Mouse (Mus musculus): ENCODE data around the gene Gstm5. TPM values are rescaled to one million over a fixed set of nuclear protein-coding genes. Genes with fewer than 3 reads are reported as not detected.
A peak's percentile ranks its signal among the peaks of the same experiment; 100 is the strongest.

Gene Gstm5
- total and polyA plus RNA-seq, 3 experiments = 134 to 164 TPM; not detected in 1

DNA sequence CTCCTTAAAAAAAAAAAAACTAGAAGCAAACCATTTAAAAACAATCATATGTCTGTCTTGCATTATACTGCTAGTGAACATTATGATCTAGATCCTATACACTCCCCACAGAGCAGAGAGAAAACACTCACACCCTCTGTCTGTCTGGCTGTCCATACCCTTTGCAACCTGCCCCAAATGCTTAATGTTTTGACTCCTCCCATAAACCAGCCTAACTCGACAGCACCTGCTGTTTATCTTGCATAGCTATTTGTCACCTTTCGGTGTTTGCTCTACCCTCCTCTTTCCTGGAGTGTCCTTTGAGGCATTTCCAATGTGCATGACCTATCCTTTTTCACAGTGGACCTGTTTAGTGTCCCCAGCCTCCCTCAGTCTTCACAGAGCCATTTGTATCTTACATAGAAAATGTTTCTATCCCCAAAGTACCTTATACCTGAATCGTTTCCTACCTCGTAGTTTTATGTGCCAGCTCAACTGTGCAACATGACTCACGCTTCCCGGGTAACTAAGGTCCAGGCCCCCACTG, 364 bp upstream of the Gstm5 start:
- H3K79me2 ChIP-seq (ENCODE audit: control insufficient read depth, insufficient read depth, low read length, poor library complexity) = no peaks in the 10 kb centered on the region
- peaks cover 5 to 9% of the 10 kb centered on the region in 2 experiments; a peak in 3 of 4 replicates for H3K4me1 ChIP-seq (ENCODE audit: control insufficient read depth in 1 of 2, insufficient read depth in 2 of 2, low read length in 2 of 2)
- no peak for TF ChIP-seq RCOR1 (IDR thresholded peaks at IDR 0.05; ENCODE audit: low read depth, low read length)
- peak; percentile 45; the same call in 1 of the 2 replicates for TF ChIP-seq ZNF384 (IDR thresholded peaks at IDR 0.05; ENCODE audit: low read depth, low read length)
- peaks cover 0 to 7% of the 10 kb centered on the region in 2 experiments; a peak in 2 of 4 replicates for H3K36me3 ChIP-seq (ENCODE audit: control insufficient read depth in 1 of 2, insufficient read depth in 2 of 2, low read length in 2 of 2)
- H3K27ac ChIP-seq (ENCODE audit: control insufficient read depth, low read depth, low read length) = peak overlapping the region; percentile 95
- DNase-seq (ENCODE audit: low read depth, low spot score) = peak; percentile 53
- H3K27me3 ChIP-seq (ENCODE audit: control insufficient read depth in 1 of 2, insufficient read depth in 2 of 2, low read length in 2 of 2) = no peaks in the 10 kb centered on the region
- H3K4me3 ChIP-seq (ENCODE audit: control insufficient read depth in 1 of 2, insufficient read depth in 1 of 2, low read depth in 2 of 2, low read length in 2 of 2) = peak overlapping the region; percentile 63 to 76
- H3K9me3 ChIP-seq (replicated peaks; ENCODE audit: insufficient read depth, low read length) = no peaks in the 10 kb centered on the region
- peak overlapping the region; percentile 59 for H3K9ac ChIP-seq (ENCODE audit: control insufficient read depth, low read depth, low read length, poor library complexity, severe bottlenecking)

DNA sequence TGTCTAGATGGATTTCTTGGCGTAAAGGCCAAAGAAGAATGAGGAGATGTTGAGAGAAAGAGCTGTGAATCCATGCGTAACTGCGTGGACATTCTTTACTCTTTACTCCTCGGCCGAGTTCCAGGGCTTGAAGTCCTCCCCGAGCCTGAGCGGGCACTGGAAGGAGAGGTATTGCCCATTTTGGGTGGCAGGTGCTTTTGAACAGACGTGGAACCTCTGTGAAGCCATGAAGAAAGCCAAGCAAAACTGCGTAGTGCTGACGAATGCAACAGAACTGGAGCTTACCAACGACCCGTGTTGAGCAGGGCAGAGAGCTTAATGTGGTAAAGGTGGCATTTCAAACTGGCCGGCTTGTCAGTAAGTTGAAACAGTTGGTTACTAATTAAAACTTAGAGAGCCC, 3.1 kb downstream of the Gstm5 start:
- no peak overlapping the region for H3K27ac ChIP-seq (ENCODE audit: control insufficient read depth, low read depth, low read length)
- no peak for TF ChIP-seq CTCF (IDR thresholded peaks at IDR 0.05 in 2 of 3, conservative IDR thresholded peaks at IDR 0.05 in 1 of 3; ENCODE audit: control insufficient read depth in 1 of 3, insufficient read depth in 1 of 3, low read depth in 2 of 3, low read length in 3 of 3, poor library complexity in 1 of 3, severe bottlenecking in 1 of 3)
- no peak for TF ChIP-seq TAL1 (IDR thresholded peaks at IDR 0.05; ENCODE audit: low read length)
- H3K9ac ChIP-seq (ENCODE audit: control insufficient read depth, low read depth, low read length, poor library complexity, severe bottlenecking) = no peak overlapping the region
- H3K36me3 ChIP-seq (ENCODE audit: control insufficient read depth in 1 of 2, insufficient read depth in 2 of 2, low read length in 2 of 2) = peaks cover 0 to 7% of the 10 kb centered on the region in 2 experiments; a peak in 2 of 4 replicates
- DNase-seq (ENCODE audit: low read depth, low spot score) = no peak
- no peaks in the 10 kb centered on the region for H3K9me3 ChIP-seq (replicated peaks; ENCODE audit: insufficient read depth, low read length)
- H3K4me3 ChIP-seq (ENCODE audit: control insufficient read depth in 1 of 2, insufficient read depth in 1 of 2, low read depth in 2 of 2, low read length in 2 of 2) = no peak overlapping the region
- no peaks in the 10 kb centered on the region for H3K27me3 ChIP-seq (ENCODE audit: control insufficient read depth in 1 of 2, insufficient read depth in 2 of 2, low read length in 2 of 2)
- no peaks in the 10 kb centered on the region for H3K79me2 ChIP-seq (ENCODE audit: control insufficient read depth, insufficient read depth, low read length, poor library complexity)
- peaks cover 5 to 9% of the 10 kb centered on the region in 2 experiments; a peak in 3 of 4 replicates for H3K4me1 ChIP-seq (ENCODE audit: control insufficient read depth in 1 of 2, insufficient read depth in 2 of 2, low read length in 2 of 2)

DNA sequence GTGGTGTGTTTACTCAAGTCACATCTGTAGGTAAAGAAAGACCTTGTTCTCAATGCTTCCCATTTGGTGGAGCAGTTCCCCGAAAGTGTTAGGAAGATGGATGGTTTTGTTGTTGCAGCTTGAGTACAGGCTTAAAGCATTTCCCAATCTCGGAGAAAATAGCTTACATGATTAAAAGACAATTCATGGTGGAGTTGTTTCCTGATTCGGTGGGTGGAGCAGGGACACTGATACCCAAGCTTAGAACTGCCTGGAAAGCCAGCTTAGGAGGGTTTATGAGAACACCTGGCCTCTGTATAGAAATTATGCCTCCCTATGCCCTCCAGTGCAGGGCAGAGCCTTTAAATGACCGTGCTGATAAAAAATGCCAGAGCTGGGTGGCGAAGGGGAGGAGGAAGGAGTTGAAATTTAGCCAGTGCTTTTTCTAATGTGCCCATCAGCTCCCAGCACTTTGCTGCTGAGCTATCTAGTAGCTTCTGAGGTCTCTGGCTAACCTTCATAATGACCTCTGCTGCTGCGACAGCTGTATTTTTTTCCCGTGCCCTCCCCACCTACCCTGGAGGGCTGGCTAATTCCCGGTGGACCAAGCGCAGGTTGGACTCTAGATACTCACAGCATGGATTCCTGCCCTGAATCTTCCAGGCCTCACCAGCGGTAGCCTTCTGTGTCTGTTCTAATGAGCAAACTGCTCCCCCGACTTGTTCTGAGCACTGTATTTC, 5.5 kb downstream of the Gstm5 start:
- peaks cover 0 to 15% of the 10 kb centered on the region in 2 experiments; a peak in 2 of 4 replicates for H3K36me3 ChIP-seq (ENCODE audit: control insufficient read depth in 1 of 2, insufficient read depth in 2 of 2, low read length in 2 of 2)
- H3K27ac ChIP-seq (ENCODE audit: control insufficient read depth, low read depth, low read length) = no peak overlapping the region
- H3K27me3 ChIP-seq (ENCODE audit: control insufficient read depth in 1 of 2, insufficient read depth in 2 of 2, low read length in 2 of 2) = no peaks in the 10 kb centered on the region
- TF ChIP-seq MEF2A (IDR thresholded peaks at IDR 0.05; ENCODE audit: extremely low read depth, insufficient replicate concordance, low read depth, low read length, poor library complexity, severe bottlenecking) (no peak), TCF12 (IDR thresholded peaks at IDR 0.05; ENCODE audit: low read depth, low read length) (no peak), UBTF (IDR thresholded peaks at IDR 0.05; ENCODE audit: borderline replicate concordance, insufficient read depth, low read depth, low read length) (no peak), JUND (IDR thresholded peaks at IDR 0.05; ENCODE audit: low read depth, low read length) (no peak), CHD1 (IDR thresholded peaks at IDR 0.05; ENCODE audit: low read depth, low read length) (no peak), SMC3 (IDR thresholded peaks at IDR 0.05; ENCODE audit: low read depth, low read length) (no peak), KAT2A (conservative IDR thresholded peaks at IDR 0.05; ENCODE audit: low read depth, low read length) (no peak), ELF1 (IDR thresholded peaks at IDR 0.05; ENCODE audit: low read depth, low read length) (no peak), ETS1 (IDR thresholded peaks at IDR 0.05; ENCODE audit: low read depth, low read length) (no peak), POLR2A (IDR thresholded peaks at IDR 0.05; ENCODE audit: control insufficient read depth in 1 of 2, insufficient read depth in 1 of 2, low read depth in 1 of 2, low read length in 2 of 2, poor library complexity in 1 of 2) (no peak), MAFK (IDR thresholded peaks at IDR 0.05; ENCODE audit: borderline replicate concordance, low read depth, low read length) (no peak), MYC (IDR thresholded peaks at IDR 0.05; ENCODE audit: low read depth, low read length) (no peak), RCOR1 (IDR thresholded peaks at IDR 0.05; ENCODE audit: low read depth, low read length) (no peak), ZNF384 (IDR thresholded peaks at IDR 0.05; ENCODE audit: low read depth, low read length) (no peak), NRF1 (IDR thresholded peaks at IDR 0.05; ENCODE audit: insufficient read depth, low read depth, low read length, poor library complexity, severe bottlenecking) (no peak), TBP (IDR thresholded peaks at IDR 0.05; ENCODE audit: low read depth, low read length) (no peak), TAL1 (IDR thresholded peaks at IDR 0.05; ENCODE audit: low read length) (no peak)
- H3K79me2 ChIP-seq (ENCODE audit: control insufficient read depth, insufficient read depth, low read length, poor library complexity) = no peaks in the 10 kb centered on the region
- H3K9me3 ChIP-seq (replicated peaks; ENCODE audit: insufficient read depth, low read length) = no peaks in the 10 kb centered on the region
- no peak for DNase-seq (ENCODE audit: low read depth, low spot score)
- H3K4me3 ChIP-seq (ENCODE audit: control insufficient read depth in 1 of 2, insufficient read depth in 1 of 2, low read depth in 2 of 2, low read length in 2 of 2) = no peak overlapping the region
- H3K4me1 ChIP-seq (ENCODE audit: control insufficient read depth in 1 of 2, insufficient read depth in 2 of 2, low read length in 2 of 2) = peaks cover 5 to 15% of the 10 kb centered on the region in 2 experiments; a peak in 3 of 4 replicates
- no peak overlapping the region for H3K9ac ChIP-seq (ENCODE audit: control insufficient read depth, low read depth, low read length, poor library complexity, severe bottlenecking)

Data from MEL (cell line).